Mouse (Mus musculus) ovary, postnatal 36 days (tissue): Measurements from ENCODE around the gene Snap23.
"Not testable (repeated sequence)": the region's sequence is repeated elsewhere in the genome, so short reads cannot be mapped to it uniquely, and the experiment has no call there.

Source experiments
- DNase-seq: peaks from one replicate; pipeline ENCODE4 v3.0.0; 2022; ENCODE audit warnings: low spot score, mixed read lengths

Gene Snap23

GRCm38 (mm10) chr2:120566886-120567797, at the start of gene Snap23:
TSS of gene Snap23 (plus strand) at chr2:120567671.
- peak; percentile 96 for DNase-seq

DNA sequence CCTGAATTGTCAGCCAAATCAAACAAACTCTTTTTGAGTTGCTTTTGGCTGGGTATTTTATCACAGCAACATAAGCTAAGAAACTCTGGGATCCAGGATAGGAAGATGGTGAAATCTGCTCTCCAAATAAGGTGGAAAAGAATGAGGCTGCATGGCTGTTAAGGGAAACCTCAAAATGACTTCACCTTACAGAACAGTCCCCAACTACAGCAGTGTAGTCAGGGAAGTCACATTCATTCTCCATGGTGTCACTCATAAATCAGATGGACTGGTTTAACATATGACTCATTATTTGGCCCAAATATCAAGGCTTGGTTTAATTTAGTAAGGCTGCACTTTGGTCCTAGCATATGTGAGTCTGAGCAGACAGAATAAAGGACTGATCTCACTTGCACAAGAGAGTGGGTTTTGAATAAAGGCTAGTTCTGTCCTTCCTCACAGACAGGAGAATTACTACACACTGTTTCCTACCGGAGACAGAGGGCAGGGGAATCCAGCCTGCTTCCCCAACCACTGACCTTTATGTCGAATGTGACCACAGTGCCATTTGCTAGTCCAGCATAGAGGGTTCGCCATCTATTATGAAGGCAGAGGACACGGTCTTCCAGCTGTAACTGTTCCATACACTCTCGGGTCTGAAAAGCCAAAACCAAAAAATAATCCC, 48.8 kb upstream of the Snap23 start:
- no peak for DNase-seq

DNA sequence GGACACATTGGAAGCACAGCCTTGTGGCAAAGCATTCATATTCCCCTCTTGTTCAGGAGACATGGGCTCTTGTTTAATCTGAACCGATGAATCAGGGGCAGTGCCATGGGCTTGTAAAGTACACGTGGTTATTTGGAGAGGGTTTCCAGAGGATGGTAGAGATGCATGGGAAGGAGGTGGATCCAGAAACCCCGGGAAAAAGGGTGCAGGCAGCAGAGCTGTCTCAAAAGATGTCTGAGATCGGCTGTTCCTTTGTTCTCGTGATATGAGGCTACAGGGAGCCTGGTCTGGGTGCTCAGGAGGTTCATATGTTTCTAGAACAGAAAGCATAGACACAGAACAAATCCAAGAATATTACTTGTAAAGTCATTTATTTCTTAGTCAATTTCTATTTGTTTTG, 40.7 kb upstream of the Snap23 start:
- no peak for DNase-seq

- DNase-seq = no peak
Measured at GRCm38 (mm10) chr2:120529531-120529930, 37.9 kb upstream of the Snap23 start.

- DNase-seq = no peak
Measured at GRCm38 (mm10) chr2:120531223-120531622, 36.2 kb upstream of the Snap23 start.

GRCm38 (mm10) chr2:120539333-120539732, 28.1 kb upstream of the Snap23 start:
- DNase-seq = no peak

- peak; percentile 38 for DNase-seq
Measured at GRCm38 (mm10) chr2:120539778-120540208, 27.7 kb upstream of the Snap23 start.

GRCm38 (mm10) chr2:120544732-120545131, 22.7 kb upstream of the Snap23 start:
- no peak for DNase-seq

DNA sequence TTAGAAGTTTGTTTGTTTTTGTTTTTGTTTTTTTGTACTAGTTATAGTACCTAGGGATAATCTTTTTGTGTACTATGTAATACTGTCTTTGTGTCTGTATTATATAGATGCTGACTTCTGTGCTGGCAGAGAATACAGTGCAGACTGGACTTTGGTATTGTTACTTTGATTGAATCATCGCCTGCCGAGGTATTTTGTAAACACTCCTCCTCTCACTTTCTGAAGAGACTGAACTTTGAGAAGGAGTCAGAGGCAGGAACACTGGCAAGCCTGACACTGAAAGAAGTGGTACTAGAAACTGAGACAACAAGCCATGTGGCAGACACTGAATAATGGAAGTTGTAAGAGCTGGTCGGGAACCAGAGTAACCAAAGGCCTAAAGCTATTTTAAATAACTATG, 10.6 kb upstream of the Snap23 start:
- DNase-seq = no peak

DNA sequence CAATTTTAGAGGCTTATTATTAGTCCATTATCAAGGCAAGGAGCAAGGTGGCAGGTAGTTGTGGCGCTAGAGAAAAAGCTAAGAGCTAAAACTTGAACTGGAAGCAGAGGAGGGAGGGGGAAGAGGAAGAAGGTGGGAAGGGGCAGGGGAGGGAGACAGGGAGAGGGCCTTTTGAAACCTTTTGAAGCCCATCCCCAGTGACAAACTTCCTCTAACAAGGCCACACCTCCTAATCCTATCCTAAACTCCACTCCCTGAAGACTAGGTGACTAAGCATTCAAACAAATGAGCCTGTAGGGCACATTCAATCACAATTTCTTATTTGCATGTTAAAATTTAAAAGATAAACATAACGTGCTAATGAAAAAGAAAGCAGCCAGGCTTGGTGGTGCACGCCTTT, 8.7 kb upstream of the Snap23 start:
- DNase-seq = no peak

- DNase-seq = no peak
Measured at GRCm38 (mm10) chr2:120561524-120561923, 5.9 kb upstream of the Snap23 start.

DNA sequence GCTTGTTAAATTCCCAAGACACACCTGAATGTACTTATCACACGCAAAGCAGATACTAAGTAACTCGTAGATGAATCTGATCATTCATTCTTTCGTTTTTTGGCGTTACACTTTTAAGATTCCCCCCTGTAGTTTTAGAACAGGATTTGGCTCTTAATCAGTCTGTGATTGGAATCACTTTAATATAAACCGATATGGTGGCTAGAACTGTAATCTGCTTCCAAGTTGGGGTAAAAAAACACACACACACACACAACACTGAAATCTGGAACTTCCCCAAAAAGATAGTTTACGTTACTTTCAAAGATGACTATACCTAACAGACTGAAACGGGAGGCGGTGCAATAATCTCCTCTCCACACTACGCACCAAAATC, 4.6 kb upstream of the Snap23 start:
- no peak for DNase-seq

- DNase-seq = peak; percentile 85
Measured at GRCm38 (mm10) chr2:120563235-120563990, 4.1 kb upstream of the Snap23 start, which contains the start of gene Zfp106. TSS of gene Zfp106 (minus strand) at chr2:120563843.

GRCm38 (mm10) chr2:120564548-120565188, 2.8 kb upstream of the Snap23 start:
- DNase-seq = not testable (repeated sequence)

GRCm38 (mm10) chr2:120565363-120565762, 2.1 kb upstream of the Snap23 start:
- DNase-seq = no peak

DNA sequence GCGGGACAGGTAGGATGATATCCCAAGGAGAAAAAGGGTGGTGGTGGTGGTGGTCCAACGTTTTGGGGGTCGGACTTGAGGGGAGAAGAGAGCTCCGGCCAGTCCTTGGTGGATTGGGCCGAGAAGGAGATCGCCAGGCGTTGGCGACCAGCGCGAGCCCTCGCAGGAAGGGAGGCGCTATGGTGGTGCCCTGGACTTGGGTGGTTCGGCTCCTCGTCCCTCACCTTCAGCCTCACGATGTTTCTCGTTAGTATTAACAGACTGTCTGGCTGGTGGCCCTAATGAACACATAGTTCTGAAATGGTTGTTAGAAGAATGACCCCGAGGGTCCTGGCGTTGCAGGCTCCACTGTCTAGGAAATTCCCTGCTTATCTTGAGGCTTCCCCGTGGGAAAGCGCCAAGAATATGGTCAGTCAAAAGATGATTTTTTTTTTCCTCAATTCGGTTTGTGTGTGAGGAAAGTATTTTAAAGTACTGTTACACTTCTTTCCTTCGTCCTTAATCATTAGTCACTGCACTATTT, 388 bp downstream of the Snap23 start:
- DNase-seq = no peak

DNA sequence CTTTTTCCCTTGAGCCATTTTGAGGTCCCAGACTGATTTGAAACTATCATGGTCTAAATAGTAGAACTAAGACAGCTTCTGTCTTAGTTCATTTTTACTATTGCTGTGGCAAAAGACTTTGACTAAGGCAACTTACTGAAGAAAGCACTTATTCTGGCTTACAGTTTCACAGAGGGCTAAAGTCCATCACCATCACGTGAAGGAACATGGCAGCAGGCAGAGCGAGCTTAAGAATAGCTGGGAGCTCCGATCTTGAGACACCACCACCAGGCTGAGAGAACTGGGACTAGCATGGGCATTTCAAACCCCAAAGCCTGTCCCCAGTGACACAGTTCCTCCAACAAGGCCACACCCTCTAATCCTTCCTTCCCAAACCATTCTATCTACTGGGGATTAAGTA, 3.6 kb downstream of the Snap23 start:
- no peak for DNase-seq

DNA sequence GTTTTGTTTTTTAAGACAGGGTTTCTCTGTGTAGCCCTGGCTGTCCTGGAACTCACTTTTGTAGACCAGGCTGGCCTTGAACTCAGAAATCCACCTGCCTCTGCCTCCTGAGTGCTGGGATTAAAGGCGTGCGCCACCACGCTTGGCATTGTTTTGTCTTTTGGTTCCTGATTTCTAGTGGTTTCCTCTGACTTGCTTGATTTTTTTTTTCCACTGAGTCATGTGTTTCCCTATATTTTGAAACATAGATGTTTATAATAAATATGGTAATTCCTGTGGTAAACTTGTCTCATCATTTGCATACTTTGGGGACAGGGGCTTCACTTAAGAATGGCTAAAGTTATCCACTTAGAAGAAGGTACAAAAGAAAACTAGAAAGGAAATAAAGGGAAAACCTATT, 4.7 kb downstream of the Snap23 start:
- not testable (repeated sequence) for DNase-seq

DNA sequence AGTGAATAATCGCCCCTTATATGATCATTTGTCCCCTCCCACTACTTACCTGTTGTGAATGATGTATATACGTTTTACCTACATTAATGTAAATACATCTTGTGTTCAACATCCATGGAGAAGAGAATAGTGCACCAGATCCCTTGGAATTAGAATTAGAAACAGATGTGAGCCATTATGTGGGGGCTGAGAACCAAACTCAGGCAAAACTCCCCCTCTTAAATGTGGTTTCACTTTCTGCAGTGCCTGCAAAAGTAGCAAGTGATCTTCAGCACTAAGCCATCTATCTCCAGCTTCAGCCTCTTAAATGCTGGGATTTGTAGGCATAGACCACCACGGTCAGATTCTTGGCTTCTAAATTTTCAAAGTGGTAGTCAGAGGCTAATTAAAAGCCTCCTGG, 7.7 kb downstream of the Snap23 start:
- no peak for DNase-seq

DNA sequence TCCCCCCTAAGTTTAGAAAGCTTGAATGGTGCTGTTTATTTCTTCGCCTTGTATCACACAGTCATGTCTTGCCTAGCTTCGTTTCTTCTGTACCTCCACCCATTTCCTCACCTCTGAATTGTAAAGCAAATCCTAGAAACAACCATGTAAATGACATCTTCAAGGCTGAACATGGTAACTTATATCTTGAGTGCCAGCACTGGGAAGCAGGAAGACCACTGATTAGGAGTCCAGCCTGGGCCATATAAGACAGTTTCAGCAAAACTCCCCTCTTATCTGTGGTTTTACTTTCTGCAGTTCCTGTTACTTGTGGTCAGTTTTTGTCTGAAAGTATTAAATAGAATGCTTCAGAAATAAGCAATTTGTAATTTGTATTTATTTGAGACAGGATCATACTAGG, 8.5 kb downstream of the Snap23 start:
- no peak for DNase-seq

GRCm38 (mm10) chr2:120577799-120578198, 10.3 kb downstream of the Snap23 start:
- no peak for DNase-seq

DNA sequence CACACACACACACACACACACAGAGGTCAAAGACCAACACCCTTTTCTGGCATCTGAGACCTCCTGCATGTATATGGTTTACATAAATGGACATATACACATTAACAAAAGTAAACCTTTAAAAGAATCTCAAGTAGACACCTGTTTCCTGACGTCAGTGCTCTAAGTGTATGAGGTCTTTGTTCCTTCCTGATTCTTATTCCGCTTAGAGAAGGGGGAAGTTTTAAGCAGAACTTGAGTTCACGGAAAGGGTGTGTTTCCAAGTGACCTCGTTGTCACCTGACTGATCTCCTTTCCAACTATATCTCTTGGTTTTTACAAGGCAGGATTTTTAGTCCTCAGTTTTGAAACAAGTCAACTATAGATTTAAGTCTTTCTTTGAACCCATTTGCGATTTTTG, 10.8 kb downstream of the Snap23 start:
- DNase-seq = no peak
